Mouse (Mus musculus) myocyte (in vitro differentiated cells): ENCODE measurements around the gene Mcm9. TPM values are rescaled to one million over a fixed set of nuclear protein-coding genes. Genes with fewer than 3 reads are reported as not detected.
"Not testable (repeated sequence)": the region's sequence is repeated elsewhere in the genome, so short reads cannot be mapped to it uniquely, and the experiment has no call there.

Experiments
- H3K27me3 ChIP-seq: one replicate; pipeline ENCODE4 v1.6.1; 2011; ENCODE audit not compliant: control insufficient read depth, insufficient read depth, insufficient read length
- H3K36me3 ChIP-seq: one replicate; pipeline ENCODE4 v1.6.1; 2011; ENCODE audit not compliant: control insufficient read depth, insufficient read depth
- H3K4me2 ChIP-seq: one replicate; pipeline ENCODE4 v1.6.1; 2011; ENCODE audit warnings: low read depth, control low read depth
- H3K4me3 ChIP-seq: one replicate; pipeline ENCODE4 v1.5.1; 2011; ENCODE audit warnings: mild to moderate bottlenecking, control low read depth, moderate library complexity
- H3K79me2 ChIP-seq: one replicate; pipeline ENCODE4 v1.6.1; 2011; ENCODE audit not compliant: control insufficient read depth, insufficient read depth
- H3ac ChIP-seq: one replicate; pipeline ENCODE4 v1.6.1; 2011; ENCODE audit not compliant: control insufficient read depth, insufficient read length
- CEBPB ChIP-seq: IDR thresholded peaks from 2 replicates; pipeline ENCODE4 v1.6.1; 2011; ENCODE audit warnings: mild to moderate bottlenecking, moderate library complexity; ENCODE audit not compliant: poor library complexity, insufficient read depth, severe bottlenecking
- E2F4 ChIP-seq: IDR thresholded peaks from one replicate; pipeline ENCODE4 v1.6.1; 2011; ENCODE audit warnings: mild to moderate bottlenecking, control low read depth, moderate library complexity; ENCODE audit not compliant: insufficient read depth
- MAX ChIP-seq: IDR thresholded peaks from one replicate; pipeline ENCODE4 v1.6.1; 2011; ENCODE audit warnings: low read depth, mild to moderate bottlenecking, control low read depth
- MYOD1 ChIP-seq, 3 experiments: IDR thresholded peaks; one replicate each; pipeline ENCODE4 v1.6.1; 2011; ENCODE audit warnings: control low read depth in 2 of 3, low read depth in 2 of 3, mild to moderate bottlenecking in 2 of 3, moderate library complexity in 1 of 3; ENCODE audit not compliant: insufficient read length in 2 of 3, control insufficient read depth in 1 of 3
- MYOG ChIP-seq, 3 experiments: IDR thresholded peaks; one replicate each; pipeline ENCODE4 v1.6.1; 2011; ENCODE audit warnings: control low read depth in 2 of 3, low read depth in 2 of 3, mild to moderate bottlenecking in 2 of 3; ENCODE audit not compliant: insufficient read length in 2 of 3, control insufficient read depth in 1 of 3, insufficient read depth in 1 of 3
- POLR2A ChIP-seq: IDR thresholded peaks from one replicate; pipeline ENCODE4 v1.6.1; 2011; ENCODE audit warnings: low read depth, mild to moderate bottlenecking, control low read depth, moderate library complexity; ENCODE audit not compliant: insufficient read length
- POLR2AphosphoS2 ChIP-seq: IDR thresholded peaks from one replicate; pipeline ENCODE4 v1.6.1; 2011; ENCODE audit warnings: low read depth, control low read depth; ENCODE audit not compliant: insufficient read length
- REST ChIP-seq: IDR thresholded peaks from one replicate; pipeline ENCODE4 v1.6.1; 2011; ENCODE audit warnings: mild to moderate bottlenecking, control low read depth, moderate library complexity; ENCODE audit not compliant: insufficient read depth, insufficient read length
- SRF ChIP-seq: IDR thresholded peaks from one replicate; pipeline ENCODE4 v1.6.1; 2011; ENCODE audit warnings: low read depth; ENCODE audit not compliant: control insufficient read depth, insufficient read length
- TCF12 ChIP-seq: IDR thresholded peaks from one replicate; pipeline ENCODE4 v1.6.1; 2011; ENCODE audit warnings: mild to moderate bottlenecking, control low read depth; ENCODE audit not compliant: poor library complexity, insufficient read depth, severe bottlenecking
- TCF3 ChIP-seq: IDR thresholded peaks from one replicate; pipeline ENCODE4 v1.6.1; 2011; ENCODE audit warnings: low read depth, control low read depth; ENCODE audit not compliant: insufficient read length
- USF1 ChIP-seq: IDR thresholded peaks from one replicate; pipeline ENCODE4 v1.6.1; 2011; ENCODE audit warnings: low read depth, mild to moderate bottlenecking, control low read depth, moderate library complexity
- polyA plus RNA-seq: library from polyadenylated mRNA; unstranded; fragments of >200 nt; fragmentation: generic; extraction: Trizol; gene quantifications from one replicate; pipeline ENCODE4 v1.2.1, GENCODE M21; 2012; ENCODE audit warnings: missing spikeins

The Mcm9 gene
- polyA plus RNA-seq: 3.0 TPM

GRCm38 (mm10) chr10:53630339-53630738 is at the start of gene Mcm9:
TSS of gene Mcm9 (minus strand) at chr10:53630439.
- H3K27me3 ChIP-seq, H3K79me2 ChIP-seq, H3K36me3 ChIP-seq: not testable (repeated sequence)
- H3K4me3 ChIP-seq: peak within 1 kb of the TSS; percentile 64
- peak within 1 kb of the TSS; percentile 74 for H3K4me2 ChIP-seq
- H3ac ChIP-seq: peak within 1 kb of the TSS; percentile 17

- no peaks in the 10 kb centered on the region for H3K36me3 ChIP-seq
- H3K4me3 ChIP-seq: no peak overlapping the region
- no peak overlapping the region for H3ac ChIP-seq
- no peaks in the 10 kb centered on the region for H3K27me3 ChIP-seq
- TF ChIP-seq E2F4 (no peak), TCF12 (no peak), REST (no peak), TCF3 (no peak), POLR2AphosphoS2 (no peak), CEBPB (no peak), MAX (no peak), POLR2A (no peak), MYOG (IDR thresholded peaks at IDR 0.05; ENCODE audit: control insufficient read depth in 1 of 3, insufficient read depth in 1 of 3, insufficient read length in 2 of 3, low read depth in 2 of 3) (no peak), MYOD1 (IDR thresholded peaks at IDR 0.05; ENCODE audit: control insufficient read depth in 1 of 3, insufficient read length in 2 of 3, low read depth in 2 of 3) (no peak), SRF (no peak), USF1 (no peak)
- H3K79me2 ChIP-seq: no peaks in the 10 kb centered on the region
- no peak overlapping the region for H3K4me2 ChIP-seq
These were observed 31.5 kb upstream of the Mcm9 start for GRCm38 (mm10) chr10:53661788-53662187.

- H3K27me3 ChIP-seq, H3ac ChIP-seq, H3K4me3 ChIP-seq, H3K36me3 ChIP-seq, H3K4me2 ChIP-seq, H3K79me2 ChIP-seq: not testable (repeated sequence)
These were observed 24.0 kb upstream of the Mcm9 start for GRCm38 (mm10) chr10:53654239-53654638.

- H3K27me3 ChIP-seq: no peaks in the 10 kb centered on the region
- no peak for TF ChIP-seq MYOG (IDR thresholded peaks at IDR 0.05; ENCODE audit: control insufficient read depth in 1 of 3, insufficient read depth in 1 of 3, insufficient read length in 2 of 3, low read depth in 2 of 3)
- TF ChIP-seq SRF: no peak
- TF ChIP-seq MAX: no peak
- no peak for TF ChIP-seq TCF12
- TF ChIP-seq TCF3: no peak
- no peak for TF ChIP-seq E2F4
- no peak for TF ChIP-seq POLR2A
- TF ChIP-seq CEBPB: no peak
- TF ChIP-seq MYOD1 (IDR thresholded peaks at IDR 0.05; ENCODE audit: control insufficient read depth in 1 of 3, insufficient read length in 2 of 3, low read depth in 2 of 3): no peak
- no peak for TF ChIP-seq POLR2AphosphoS2
- no peak for TF ChIP-seq REST
- no peak for TF ChIP-seq USF1
- no peaks in the 10 kb centered on the region for H3K79me2 ChIP-seq
- no peak overlapping the region for H3K4me3 ChIP-seq
- no peaks in the 10 kb centered on the region for H3K36me3 ChIP-seq
- H3ac ChIP-seq: no peak overlapping the region
- no peak overlapping the region for H3K4me2 ChIP-seq
These were observed 20.4 kb upstream of the Mcm9 start for GRCm38 (mm10) chr10:53650683-53651082.

- Histone ChIP-seq H3K4me3 (no peak overlapping the region), H3ac (no peak overlapping the region)
- TF ChIP-seq TCF3 (no peak), TCF12 (no peak), POLR2A (no peak), MYOG (IDR thresholded peaks at IDR 0.05; ENCODE audit: control insufficient read depth in 1 of 3, insufficient read depth in 1 of 3, insufficient read length in 2 of 3, low read depth in 2 of 3) (no peak), REST (no peak), MAX (no peak), USF1 (no peak), SRF (no peak), CEBPB (no peak), POLR2AphosphoS2 (no peak), MYOD1 (IDR thresholded peaks at IDR 0.05; ENCODE audit: control insufficient read depth in 1 of 3, insufficient read length in 2 of 3, low read depth in 2 of 3) (no peak), E2F4 (no peak)
These were observed 11.3 kb upstream of the Mcm9 start for GRCm38 (mm10) chr10:53641507-53641906.

More at GRCm38 (mm10) chr10:53641507-53641906, 11.3 kb upstream of the Mcm9 start:
- H3K27me3 ChIP-seq: no peaks in the 10 kb centered on the region
- H3K36me3 ChIP-seq: no peaks in the 10 kb centered on the region
- no peak overlapping the region for H3K4me2 ChIP-seq
- no peaks in the 10 kb centered on the region for H3K79me2 ChIP-seq
